Mouse (Mus musculus) fibroblast of lung, adult 2 months (primary cell): ENCODE data around the gene Plxnd1.
A peak's percentile ranks its signal among the peaks of the same experiment; 100 is the strongest.

Experiments used
- DNase-seq: peaks from one replicate; pipeline ENCODE4 v3.0.0-alpha.2; 2011; ENCODE audit warnings: low read depth

Plxnd1 gene

GRCm38 (mm10) chr6:115999227-115999626, 4.4 kb upstream of the Plxnd1 start:
- no peak for DNase-seq

- no peak for DNase-seq
Observed at GRCm38 (mm10) chr6:115998758-115999157, 4.0 kb upstream of the Plxnd1 start.

- no peak for DNase-seq
Observed at GRCm38 (mm10) chr6:115997726-115998311, 3.0 kb upstream of the Plxnd1 start.

DNA sequence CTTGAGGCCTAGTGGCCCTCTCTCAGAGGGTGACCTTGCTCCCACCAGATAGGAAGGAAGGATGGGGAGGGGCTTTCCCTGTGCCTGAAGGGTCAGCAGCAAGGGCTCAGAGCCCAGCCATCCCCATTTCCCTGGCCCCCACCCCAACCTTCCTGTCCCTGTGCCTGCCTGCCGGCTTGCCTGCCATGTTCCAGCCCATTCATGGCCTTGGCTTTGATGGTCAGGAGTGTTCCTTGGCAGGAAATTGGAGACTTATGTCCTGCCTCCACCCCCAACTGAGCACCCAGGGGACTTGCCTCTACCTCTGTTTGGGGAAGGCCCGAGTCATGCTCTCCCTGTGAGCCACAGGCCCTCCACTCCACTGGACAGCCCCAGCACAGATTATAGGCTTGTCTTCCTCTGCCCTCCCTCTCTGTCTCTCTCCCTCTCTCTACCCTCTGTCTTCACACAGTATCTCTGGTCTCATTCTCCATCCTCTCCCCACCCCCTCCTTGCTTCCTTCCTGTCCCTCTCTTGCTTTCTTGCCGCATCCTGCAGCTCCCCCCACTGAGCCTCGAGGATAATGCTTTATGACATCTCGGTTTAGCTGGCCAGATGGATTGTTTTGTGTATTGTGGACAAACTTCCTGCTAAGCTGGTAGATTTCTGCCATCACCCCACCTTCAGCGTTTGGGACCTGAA, 1.5 kb upstream of the Plxnd1 start:
- no peak for DNase-seq

DNA sequence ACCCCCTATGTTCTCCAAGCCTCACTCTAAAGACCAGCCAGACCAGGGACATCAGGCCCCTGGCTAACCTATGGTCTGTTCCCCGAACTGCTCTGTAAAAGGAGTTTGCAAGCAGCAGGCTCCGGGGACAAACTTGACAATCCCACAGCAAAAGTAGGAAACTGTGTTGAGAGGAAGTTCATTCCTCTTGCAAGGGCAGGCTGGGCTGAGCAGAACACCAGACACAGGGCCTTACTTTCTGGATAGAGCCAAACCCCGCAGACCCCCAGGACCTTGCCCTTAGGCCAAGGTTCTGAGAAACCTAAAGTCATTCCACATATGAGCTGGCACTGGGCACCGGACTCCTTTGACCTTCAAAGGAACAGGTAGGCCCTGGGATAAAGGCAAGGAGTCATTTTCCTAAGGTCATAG, 731 bp upstream of the Plxnd1 start:
- no peak for DNase-seq

GRCm38 (mm10) chr6:115994146-115994876, 494 bp downstream of the Plxnd1 start:
- DNase-seq: no peak

DNA sequence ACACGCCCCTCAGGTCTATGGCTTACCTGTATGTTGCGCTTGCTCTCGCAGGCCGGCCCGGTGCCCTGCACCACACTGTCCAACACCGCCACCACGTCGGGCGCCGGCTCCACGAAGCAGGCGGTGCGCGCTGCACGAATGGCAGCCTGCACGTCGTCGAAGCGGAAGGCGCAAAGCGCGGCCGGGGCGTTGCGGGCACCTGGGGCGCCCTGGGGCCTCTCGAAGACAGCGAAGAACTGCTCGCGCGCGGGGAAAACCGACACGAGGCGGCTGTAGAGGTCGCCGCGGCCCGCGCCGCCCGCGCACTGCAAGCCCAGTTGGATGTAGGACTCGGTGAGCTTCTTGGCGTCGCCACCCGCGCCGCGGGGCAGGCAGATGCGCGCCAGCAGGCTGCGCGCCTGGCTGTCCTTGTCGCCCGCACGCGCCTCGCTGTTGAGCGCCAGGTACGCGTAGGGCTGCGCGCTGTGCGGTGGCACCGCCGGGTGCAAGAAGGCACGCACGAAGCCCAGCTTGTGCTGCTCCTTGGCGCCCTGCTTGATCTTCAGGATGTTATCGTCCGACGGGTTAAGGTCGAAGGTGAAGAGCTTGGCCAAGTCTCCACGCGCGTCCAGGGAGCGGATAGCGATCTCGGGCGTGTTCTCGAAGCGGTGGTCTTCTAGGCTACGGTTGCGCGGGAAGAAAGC, 1.2 kb downstream of the Plxnd1 start:
- no peak for DNase-seq

DNA sequence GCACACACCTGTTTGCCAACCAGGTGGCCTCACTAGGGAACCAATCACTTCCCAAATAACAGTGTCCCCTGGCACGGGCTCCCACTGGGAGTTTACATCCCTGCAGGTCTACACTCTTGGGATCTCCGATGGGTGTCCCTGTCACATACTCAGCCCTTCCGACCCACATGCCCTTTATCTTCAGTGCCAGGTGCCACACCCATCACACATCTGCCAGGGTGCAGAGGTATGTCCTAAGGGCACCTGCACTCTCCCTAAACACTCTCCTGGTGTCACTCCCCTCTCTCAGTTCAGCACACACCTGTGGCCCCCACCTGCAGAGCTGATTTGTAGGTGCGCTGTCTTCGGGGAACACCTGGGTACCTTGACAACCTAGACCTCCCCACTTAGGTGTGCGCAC, 1.8 kb downstream of the Plxnd1 start:
- DNase-seq: no peak

DNA sequence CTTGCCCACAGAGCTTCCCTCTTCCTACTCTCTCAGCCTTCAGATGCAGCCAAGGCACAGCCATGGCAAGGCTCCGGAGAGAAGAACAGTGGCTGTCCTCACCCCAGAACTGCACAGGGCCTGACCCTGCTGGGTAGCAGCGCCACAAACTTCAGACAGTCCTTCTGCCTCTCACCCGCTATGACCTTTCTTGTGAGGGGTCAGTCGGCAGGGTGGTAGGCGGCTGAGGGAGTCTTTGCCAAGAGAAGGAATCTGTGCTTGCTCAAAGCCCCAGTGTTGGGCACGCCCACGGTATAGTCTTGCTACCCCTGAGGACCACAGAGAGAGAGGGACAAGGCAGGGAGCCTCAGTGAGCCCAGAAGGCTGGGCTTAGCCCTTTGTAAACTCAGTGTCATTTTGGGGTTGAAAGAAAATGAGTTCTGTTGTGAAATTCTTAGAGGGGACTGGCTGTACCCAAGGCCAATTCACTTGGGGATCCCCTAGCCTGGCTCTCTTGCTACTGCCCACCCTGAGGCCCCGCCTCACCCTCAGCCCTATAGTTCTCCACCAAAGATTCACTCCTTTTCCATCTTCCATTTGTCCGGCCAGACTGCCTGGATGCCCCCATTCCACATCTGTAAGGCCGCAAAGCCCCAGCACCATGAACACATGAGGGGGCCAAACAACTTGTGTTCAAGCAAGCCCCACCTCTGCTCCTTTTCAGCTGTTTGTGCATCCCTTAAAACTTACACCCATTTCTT, 2.8 kb downstream of the Plxnd1 start:
- DNase-seq: no peak

DNA sequence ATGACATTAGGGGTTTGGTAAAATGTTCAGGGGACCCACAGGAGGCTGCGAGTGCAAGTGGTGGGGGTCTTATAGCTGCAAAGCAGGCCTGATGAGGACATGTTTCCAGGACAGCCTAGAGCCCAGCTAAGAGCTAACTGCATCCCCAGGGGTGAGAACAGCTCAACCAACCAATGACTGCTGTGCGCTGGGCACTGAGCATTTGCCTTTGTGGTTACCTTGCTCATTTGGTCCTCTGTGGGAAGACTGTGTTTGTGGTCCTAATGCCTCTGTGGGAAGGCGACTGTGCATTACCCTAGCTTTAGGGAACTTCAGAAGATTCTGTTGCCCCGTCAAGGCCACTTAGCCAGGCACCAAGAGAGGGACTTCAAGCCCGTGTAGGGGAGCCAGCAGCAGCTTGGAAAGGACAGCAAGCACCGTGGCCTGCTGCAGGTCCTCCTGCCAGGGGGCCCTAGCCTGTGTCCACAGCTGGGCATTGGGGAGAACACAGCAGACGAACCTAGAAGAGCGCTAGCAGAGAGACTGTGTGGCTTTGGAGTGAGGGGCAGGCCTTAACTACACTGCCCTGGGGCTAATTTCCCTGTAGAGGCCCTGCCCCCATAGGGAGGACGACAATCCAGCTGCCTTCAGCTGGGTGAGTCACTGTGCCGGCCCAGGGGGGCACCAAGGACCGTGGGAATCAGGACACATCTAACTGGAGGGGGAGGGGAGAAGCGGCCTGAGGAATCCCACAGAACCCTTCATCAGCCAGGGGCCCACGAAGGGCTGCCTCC, 3.5 kb downstream of the Plxnd1 start:
- DNase-seq: peak; percentile 65

DNA sequence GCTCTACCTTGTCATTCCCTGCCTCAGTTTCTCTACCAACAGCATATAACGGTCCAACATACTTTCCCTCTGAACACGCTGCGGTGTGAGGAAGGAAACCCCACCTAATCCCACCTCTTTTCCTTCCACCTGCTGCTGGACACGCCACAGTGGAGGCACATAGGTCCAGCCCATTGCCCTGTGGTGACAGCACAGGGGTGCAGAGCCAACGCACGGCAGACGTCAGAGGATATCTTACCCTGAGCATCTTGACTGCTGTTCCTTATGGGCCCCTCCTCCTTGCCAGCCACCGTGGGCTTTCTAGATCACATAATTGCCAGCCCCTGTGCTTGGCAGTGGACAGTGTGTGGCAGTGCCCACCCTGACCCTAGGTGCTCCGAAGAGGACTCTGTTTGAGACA, 4.3 kb downstream of the Plxnd1 start:
- DNase-seq: no peak

DNA sequence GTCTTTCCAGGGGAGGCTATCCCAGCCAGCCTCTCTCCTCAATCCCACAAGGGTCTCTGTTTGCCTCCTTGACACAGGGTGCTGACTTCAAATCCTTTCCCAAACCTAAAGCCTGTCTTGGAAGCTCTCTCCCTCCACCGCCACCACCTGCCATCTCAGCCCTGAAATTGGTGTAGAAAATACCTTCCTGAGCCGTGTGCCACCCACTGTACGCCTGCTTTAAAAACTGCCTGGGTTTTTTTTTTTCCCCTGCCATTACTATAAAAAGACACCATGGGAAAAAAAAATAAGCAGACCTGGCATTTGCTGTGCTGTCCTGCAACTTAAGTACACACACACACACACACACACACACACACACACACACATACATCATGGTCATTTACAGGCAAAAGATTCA, 4.7 kb downstream of the Plxnd1 start:
- no peak for DNase-seq

DNA sequence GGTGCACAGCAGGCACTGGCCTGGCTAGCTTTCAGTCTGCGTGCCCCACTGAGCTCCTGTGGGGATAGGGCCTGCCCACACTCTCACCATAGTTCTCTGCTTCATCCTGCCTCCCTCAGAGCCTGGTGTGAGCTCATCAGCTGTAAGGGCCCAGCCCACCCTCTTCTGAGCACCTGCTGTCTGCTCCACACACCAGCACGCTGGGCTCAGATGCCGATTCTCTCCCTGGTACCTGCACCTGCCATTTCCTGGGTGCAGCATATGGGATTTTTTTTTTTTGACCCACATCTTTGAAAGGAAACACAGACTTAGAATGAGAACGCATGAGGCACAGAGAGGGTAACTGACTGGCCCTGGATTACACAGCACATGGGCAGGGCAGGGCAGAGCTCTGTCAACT, 5.2 kb downstream of the Plxnd1 start:
- DNase-seq: no peak

- DNase-seq: no peak
Observed at GRCm38 (mm10) chr6:115989032-115989431, 5.8 kb downstream of the Plxnd1 start.

DNA sequence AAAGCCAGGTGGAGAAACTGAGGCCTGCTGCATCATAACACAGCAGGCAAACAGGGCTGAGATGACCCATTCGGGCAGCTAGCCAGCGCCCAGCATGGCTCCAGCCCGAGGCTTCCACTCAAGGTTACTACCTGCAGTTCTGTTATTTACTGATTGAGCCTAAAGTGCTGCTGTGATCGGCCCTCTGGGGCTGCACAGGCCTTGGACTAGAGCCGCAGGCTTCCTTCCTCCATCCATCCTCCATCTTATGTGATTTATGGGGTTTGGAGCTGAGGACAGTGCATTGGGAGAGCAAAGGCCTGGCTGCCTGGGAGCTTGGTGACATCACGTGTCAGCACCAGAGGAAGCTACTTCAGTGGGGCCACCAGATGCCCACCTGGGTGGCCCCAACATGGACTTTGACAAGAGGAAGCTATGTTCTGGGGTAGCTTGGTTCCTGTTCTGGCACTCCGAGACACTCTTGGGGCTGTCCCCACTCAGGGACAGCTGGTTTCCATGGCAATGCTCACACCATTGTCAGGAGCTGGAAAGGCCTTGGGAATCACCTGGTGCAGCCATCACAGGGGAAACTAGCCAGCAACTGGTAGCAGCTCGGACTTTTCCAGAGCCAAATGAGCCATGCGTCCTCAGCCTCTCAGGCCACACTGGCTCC, 7.6 kb downstream of the Plxnd1 start:
- DNase-seq: no peak

DNA sequence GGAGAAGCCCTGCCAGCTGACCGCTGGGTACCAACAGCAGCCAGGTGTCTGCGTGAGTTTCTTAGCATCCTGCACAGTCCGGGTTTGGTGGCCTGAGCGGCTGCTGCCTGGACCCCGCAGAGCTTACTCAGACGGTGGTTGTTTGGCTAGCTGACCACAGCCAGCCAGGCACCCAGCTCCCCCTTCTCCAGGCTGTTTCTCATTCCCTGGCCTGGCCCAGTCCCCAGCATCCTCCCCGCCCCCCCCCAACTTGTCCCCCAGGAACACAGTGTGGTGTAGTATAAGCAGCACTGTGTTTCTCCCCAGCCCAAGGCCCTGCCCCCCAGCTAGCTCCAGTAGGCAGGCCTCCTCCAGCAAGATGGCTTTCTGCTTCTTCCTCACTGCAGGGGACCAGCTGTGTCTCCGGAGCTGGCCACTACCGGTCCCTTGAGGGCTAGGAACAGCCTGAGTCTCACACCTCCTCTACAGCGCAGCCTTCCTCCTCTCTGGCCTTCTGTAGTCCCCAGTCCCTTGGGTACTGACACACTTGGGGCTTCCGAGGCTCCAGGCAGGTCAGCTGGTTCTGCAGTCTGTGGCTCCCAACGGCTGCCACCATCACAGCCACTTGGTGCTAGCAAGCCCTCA, 8.2 kb downstream of the Plxnd1 start:
- peak; percentile 54 for DNase-seq

GRCm38 (mm10) chr6:115985622-115986021, 9.2 kb downstream of the Plxnd1 start:
- no peak for DNase-seq

- no peak for DNase-seq
Observed at GRCm38 (mm10) chr6:115984580-115984979, 10.2 kb downstream of the Plxnd1 start.

DNA sequence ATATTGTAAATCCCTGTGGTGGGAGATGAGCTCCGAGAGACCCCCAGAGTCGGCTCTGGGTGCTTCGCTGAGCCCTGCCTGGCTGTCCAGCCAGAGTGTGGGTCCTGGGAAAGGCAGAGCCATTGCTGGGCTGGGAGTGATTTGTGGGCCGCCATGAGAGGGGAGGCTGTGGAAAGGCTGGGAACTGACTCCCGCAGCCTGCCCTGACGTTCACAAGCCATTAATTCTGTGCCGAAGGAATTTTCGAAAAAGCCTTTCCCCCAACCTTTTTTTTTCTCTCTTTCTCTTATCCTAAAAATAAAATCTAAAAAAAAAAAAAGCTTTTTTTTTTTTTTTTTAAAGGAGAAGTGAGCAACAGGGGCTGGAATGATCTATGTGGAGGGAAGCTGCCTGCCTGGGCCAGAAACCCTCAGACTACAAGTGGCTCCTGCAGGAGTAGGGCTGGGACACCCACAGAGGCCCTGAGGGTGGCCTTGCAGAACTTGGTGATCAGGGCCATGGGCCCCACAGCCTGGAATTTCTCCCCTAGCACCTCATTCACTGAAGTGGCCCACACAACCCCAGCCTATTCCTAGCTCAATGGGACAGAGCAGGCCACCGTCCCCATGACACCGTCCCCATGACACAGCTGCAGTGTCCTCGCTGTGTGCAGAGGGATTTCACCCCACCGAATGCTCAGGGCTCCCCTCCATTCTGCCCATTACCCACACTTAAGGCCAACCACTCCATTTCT, 11.3 kb downstream of the Plxnd1 start:
- no peak for DNase-seq

GRCm38 (mm10) chr6:115982889-115983288, 11.9 kb downstream of the Plxnd1 start:
- no peak for DNase-seq
